Mouse (Mus musculus) hindbrain, postnatal 0 days (tissue): ENCODE data around the gene Myrip. TPM values are rescaled to one million over a fixed set of nuclear protein-coding genes. Genes with fewer than 3 reads are reported as not detected.

ENCODE experiments used
- ATAC-seq: fragments of 200-750 bp; cut with Nextera tagmentation; 2 replicates; pipeline ENCODE4 v1.8.0; 2017; ENCODE audit warnings: mild to moderate bottlenecking, moderate TSS enrichment, moderate library complexity
- DNase-seq: peaks from one replicate; pipeline ENCODE4 v3.0.0-alpha.2; 2015; ENCODE audit warnings: low spot score
- H3K27ac ChIP-seq: fragments of 300-500 bp; sonication (generic); 2 replicates; pipeline ENCODE4 v1.5.1; 2014; ENCODE audit warnings: mild to moderate bottlenecking
- H3K27me3 ChIP-seq: fragments of 300-500 bp; sonication (generic); 2 replicates; pipeline ENCODE4 v1.6.1; 2014; ENCODE audit warnings: low read length, mixed read lengths; ENCODE audit not compliant: insufficient read depth
- H3K36me3 ChIP-seq: fragments of 300-500 bp; sonication (generic); 2 replicates; pipeline ENCODE4 v1.6.1; 2014; ENCODE audit warnings: low read length, mixed read lengths; ENCODE audit not compliant: insufficient read depth
- H3K4me1 ChIP-seq: fragments of 300-500 bp; sonication (generic); 2 replicates; pipeline ENCODE4 v1.6.1; 2014; ENCODE audit warnings: antibody characterized with exemption, low read length, mixed read lengths; ENCODE audit not compliant: insufficient read depth
- H3K4me2 ChIP-seq: fragments of 300-500 bp; sonication (generic); 2 replicates; pipeline ENCODE4 v1.6.1; 2014; ENCODE audit warnings: low read depth, mild to moderate bottlenecking, low read length, moderate library complexity, mixed read lengths
- H3K4me3 ChIP-seq: fragments of 300-500 bp; sonication (generic); 2 replicates; pipeline ENCODE4 v1.5.1; 2014; ENCODE audit warnings: low read length
- H3K9ac ChIP-seq: fragments of 300-500 bp; sonication (generic); replicated peaks from 2 replicates; pipeline ENCODE4 v1.6.1; 2014; ENCODE audit warnings: mild to moderate bottlenecking, low read length, moderate library complexity, mixed read lengths
- H3K9me3 ChIP-seq: fragments of 300-500 bp; sonication (generic); 2 replicates; pipeline ENCODE4 v1.6.1; 2016; ENCODE audit warnings: low read length, mixed read lengths
- CTCF ChIP-seq: IDR thresholded peaks from 2 replicates; pipeline ENCODE4 v1.5.1; 2016; ENCODE audit warnings: antibody characterized with exemption, control low read depth, low read depth
- WGBS: fragments of 180-500 bp; shearing (Covaris S2); extraction: QIAGEN DNeasy Blood & Tissue Kit; methylation state at CpG from one replicate; pipeline ENCODE4 v1.1.7; 2014; 5-methylcytosine and 5-hydroxymethylcytosine counted together
- polyA plus RNA-seq: library from polyadenylated mRNA; unstranded; fragments of >200 nt; fragmentation: Nextera tagmentation; extraction: Ambion mirVana; gene quantifications from 2 replicates; pipeline ENCODE4 v1.2.1, GENCODE M21; 2015
- total RNA-seq: library from RNA; depleted of rRNA; stranded (reverse); fragments of >200 nt; gene quantifications from 2 replicates; pipeline ENCODE4 v1.2.3, GENCODE M21; 2014

Myrip gene
- total and polyA plus RNA-seq, 2 experiments from 2014 or later: 7.5 to 22.8 TPM

DNA sequence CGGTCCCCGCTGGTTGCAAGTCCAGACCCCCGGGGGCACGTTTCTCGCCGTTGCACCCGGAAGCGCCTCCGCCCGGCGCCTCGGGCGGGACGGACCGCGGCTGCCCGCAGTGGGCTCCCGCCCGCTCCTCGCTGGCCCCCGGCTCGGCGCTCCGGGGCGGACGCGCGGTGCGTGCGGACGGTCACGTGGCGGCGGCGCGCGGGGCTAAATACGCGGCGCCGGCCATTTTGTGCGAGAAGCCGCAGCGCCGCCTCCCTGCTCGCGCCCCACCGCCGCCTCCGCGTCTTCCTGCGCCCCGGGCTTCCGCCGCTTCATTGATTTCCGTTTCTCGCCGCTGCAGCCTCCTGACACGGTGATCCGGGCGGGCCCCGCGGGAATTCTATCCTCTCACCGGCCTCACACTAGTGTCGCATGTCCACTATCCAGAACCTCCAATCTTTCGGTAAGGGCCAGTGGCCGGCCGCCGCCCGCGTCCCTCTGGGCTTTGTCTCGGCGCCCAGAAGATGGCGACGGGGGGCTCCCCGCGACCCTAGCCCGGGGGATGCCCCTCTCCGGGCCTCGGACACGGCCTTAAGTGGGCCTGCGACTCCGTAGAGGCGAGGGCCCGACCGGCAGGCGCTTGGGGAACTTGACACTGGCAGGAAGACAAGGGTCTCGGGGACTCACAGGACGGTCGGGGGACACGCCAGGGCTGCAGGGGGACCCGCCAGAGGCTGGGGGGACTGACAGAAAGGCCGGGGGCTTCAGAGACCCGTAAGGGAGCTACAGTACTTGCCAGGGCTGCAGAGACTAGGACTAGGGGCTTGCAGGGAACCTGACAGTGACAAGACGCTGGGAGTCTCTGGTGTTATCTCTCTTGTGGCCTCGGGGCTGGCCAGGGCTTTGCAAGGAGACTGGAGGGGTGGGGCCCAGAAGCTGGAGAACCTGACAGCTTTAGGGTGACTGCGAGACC is 191.4 kb downstream of the Myrip start:
- H3K4me2 ChIP-seq: peak overlapping the region; percentile 87
- H3K9ac ChIP-seq: peak overlapping the region; percentile 99
- peak overlapping the region; percentile 92 for H3K27ac ChIP-seq
- peak; percentile 94 for DNase-seq
- H3K4me3 ChIP-seq: peak overlapping the region; percentile 99
- H3K36me3 ChIP-seq: peaks cover 22% of the 10 kb centered on the region; the same call in 1 of the 2 replicates
- TF ChIP-seq CTCF: no peak
- ATAC-seq: peak; percentile 87
- WGBS: under 1% methylated on average over 84 of the region's 97 CpGs
- no peaks in the 10 kb centered on the region for H3K4me1 ChIP-seq
- no peaks in the 10 kb centered on the region for H3K9me3 ChIP-seq
- no peaks in the 10 kb centered on the region for H3K27me3 ChIP-seq

DNA sequence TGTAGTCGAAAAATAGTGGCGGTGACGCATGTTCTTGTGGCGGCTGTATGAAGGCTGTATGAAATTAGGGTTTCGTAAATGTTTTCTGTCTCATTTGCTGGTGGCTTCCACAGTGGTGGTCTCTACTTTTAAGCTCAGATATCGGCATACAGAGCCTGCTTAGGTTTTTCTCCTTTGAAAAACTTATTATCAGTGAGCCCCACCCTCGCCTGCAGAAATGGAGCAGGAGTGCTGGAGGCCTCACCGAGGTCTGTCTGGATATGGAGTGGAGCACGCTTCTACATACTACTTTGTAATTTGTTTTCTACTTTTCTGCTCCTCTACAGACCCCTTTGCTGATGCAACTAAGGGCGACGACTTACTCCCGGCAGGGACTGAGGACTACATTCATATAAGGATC is 192.5 kb downstream of the Myrip start:
- H3K9me3 ChIP-seq: no peaks in the 10 kb centered on the region
- H3K4me2 ChIP-seq: peak overlapping the region; percentile 87
- no peaks in the 10 kb centered on the region for H3K4me1 ChIP-seq
- no peak for TF ChIP-seq CTCF
- H3K4me3 ChIP-seq: peak overlapping the region; percentile 99
- no peak overlapping the region for H3K27ac ChIP-seq
- H3K36me3 ChIP-seq: peaks cover 22% of the 10 kb centered on the region; the same call in 1 of the 2 replicates
- H3K27me3 ChIP-seq: no peaks in the 10 kb centered on the region
- WGBS: 54% methylated on average over 12 of the region's 12 CpGs
- no peak for DNase-seq
- no peak for ATAC-seq
- peak overlapping the region; percentile 99 for H3K9ac ChIP-seq

DNA sequence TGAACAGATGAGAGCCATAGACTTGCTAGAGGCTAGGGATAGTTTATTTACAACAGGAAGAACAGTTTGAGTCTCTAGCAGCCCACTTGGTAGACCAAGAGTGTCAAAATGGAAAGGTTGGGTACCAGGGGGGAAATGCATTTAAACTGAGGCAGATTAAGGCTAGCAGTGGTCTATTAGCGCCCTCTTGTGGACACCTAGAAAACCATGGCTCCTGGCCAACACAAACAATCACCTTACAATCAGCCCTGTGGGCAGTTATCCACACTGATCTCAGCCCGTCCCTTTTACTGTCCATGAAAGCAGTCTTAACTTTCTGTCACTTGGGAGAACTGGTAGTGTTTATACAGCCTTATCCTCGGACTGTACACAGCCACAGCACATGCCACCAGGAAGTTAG is 195.4 kb downstream of the Myrip start:
- TF ChIP-seq CTCF: peak; percentile 98
- no peaks in the 10 kb centered on the region for H3K9me3 ChIP-seq
- peaks cover 22% of the 10 kb centered on the region; the same call in 1 of the 2 replicates for H3K36me3 ChIP-seq
- H3K4me1 ChIP-seq: no peaks in the 10 kb centered on the region
- DNase-seq (peak; percentile 90), ATAC-seq (peak; percentile 24)
- 2% methylated on average over 3 of the region's 3 CpGs for WGBS
- H3K4me3 ChIP-seq: no peak overlapping the region
- H3K27ac ChIP-seq: no peak overlapping the region
- H3K4me2 ChIP-seq: no peak overlapping the region
- H3K9ac ChIP-seq: no peak overlapping the region
- H3K27me3 ChIP-seq: no peaks in the 10 kb centered on the region

DNA sequence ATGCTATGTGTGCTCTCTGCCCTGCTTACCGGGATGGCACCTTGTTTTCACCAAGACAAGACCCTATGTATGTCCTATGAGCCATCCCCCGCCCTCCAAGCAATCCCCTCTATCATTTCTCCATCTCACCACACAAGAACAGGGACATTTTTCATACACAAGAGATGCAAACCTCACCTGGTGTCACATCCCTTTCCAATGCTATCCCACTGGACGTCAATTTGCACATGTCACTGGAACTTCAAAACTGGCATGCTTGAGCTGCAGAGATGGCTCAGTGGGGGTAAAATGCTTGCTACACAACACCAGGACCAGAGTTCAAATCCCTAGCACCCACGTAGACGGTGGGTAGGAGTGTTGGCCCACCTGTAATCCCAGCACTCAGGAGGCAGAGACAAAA is 196.7 kb downstream of the Myrip start:
- no peak overlapping the region for H3K4me3 ChIP-seq
- WGBS: 86% methylated on average over 5 of the region's 5 CpGs
- DNase-seq (no peak), ATAC-seq (no peak)
- H3K36me3 ChIP-seq: peaks cover 22% of the 10 kb centered on the region; the same call in 1 of the 2 replicates
- no peaks in the 10 kb centered on the region for H3K4me1 ChIP-seq
- H3K9ac ChIP-seq: no peak overlapping the region
- no peak overlapping the region for H3K27ac ChIP-seq
- no peaks in the 10 kb centered on the region for H3K9me3 ChIP-seq
- no peak overlapping the region for H3K4me2 ChIP-seq
- no peaks in the 10 kb centered on the region for H3K27me3 ChIP-seq
- TF ChIP-seq CTCF: no peak

DNA sequence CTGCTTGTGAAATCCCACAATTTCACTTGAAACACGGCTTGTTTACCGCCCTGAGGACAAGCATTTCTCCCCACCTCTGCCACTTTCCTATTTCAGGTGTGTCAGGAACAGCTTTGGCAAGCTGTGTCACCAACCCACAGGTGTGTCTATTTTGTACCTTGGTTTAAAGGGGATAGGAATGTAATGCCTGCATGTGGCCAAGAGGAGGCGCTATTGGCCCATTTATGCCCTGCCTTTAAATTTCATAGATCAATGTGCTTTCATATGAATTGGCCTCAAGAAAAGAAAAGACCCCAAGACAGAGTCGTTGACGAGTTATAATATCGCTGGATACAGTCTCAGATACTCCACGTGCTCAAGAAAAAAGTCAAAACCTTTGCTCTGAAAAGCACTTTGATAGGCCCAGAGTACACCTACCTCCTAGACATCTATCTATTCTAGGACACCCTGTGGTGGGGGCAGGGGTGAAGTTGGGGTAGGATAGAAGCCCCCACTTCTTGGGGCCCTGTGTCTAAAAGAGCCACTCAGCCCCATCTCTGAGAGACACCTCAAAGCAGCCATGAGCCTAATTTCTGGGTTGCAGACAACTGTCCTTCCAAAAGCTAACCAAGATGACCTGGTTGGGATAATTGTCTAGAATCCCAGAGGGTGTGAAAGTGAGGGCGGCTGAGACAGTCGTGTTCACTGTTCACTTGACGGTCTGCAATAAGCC is 200.0 kb downstream of the Myrip start:
- no peak overlapping the region for H3K9ac ChIP-seq
- TF ChIP-seq CTCF: peak; percentile 56
- DNase-seq: no peak
- H3K4me1 ChIP-seq: no peaks in the 10 kb centered on the region
- H3K27ac ChIP-seq: no peak overlapping the region
- no peaks in the 10 kb centered on the region for H3K36me3 ChIP-seq
- no peak overlapping the region for H3K4me2 ChIP-seq
- no peak for ATAC-seq
- WGBS: 37% methylated on average over 10 of the region's 10 CpGs
- no peak overlapping the region for H3K4me3 ChIP-seq
- H3K9me3 ChIP-seq: no peaks in the 10 kb centered on the region
- H3K27me3 ChIP-seq: no peaks in the 10 kb centered on the region

DNA sequence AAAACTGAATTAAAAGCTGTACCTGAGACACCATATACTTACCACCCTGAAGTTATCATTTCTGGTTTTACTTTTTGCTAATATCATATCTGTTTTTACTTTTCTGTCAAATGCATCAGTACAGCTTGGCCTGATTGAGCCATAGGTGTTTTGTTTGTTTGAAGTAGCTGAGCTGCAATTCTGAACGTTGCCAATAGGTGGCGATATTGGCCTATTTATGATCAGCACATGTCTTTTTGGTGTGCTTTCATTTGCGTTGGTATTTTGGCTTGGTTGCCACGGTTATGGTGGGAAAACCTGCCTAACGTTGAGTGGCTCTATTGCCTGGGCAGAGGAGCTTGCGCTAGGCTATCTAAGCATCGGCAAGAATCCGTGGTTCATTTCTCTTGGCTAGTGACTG is 200.7 kb downstream of the Myrip start:
- no peaks in the 10 kb centered on the region for H3K36me3 ChIP-seq
- WGBS: 7% methylated on average over 8 of the region's 8 CpGs
- no peaks in the 10 kb centered on the region for H3K27me3 ChIP-seq
- TF ChIP-seq CTCF: peak; percentile 96
- no peak overlapping the region for H3K9ac ChIP-seq
- no peak overlapping the region; the same call in 1 of the 2 replicates for H3K4me2 ChIP-seq
- H3K4me3 ChIP-seq: no peak overlapping the region
- ATAC-seq (peak; percentile 63; the same call in 1 of the 2 replicates), DNase-seq (peak; percentile 95)
- H3K9me3 ChIP-seq: no peaks in the 10 kb centered on the region; the same call in 1 of the 2 replicates
- no peak overlapping the region for H3K27ac ChIP-seq
- H3K4me1 ChIP-seq: no peaks in the 10 kb centered on the region
